Mouse (Mus musculus): ENCODE data around the gene Serpina9. TPM values are rescaled to one million over a fixed set of nuclear protein-coding genes. Genes with fewer than 3 reads are reported as not detected.

The Serpina9 gene
- polyA plus RNA-seq, 1 experiment from 2014 or later, result not detected

GRCm38 (mm10) chr12:103996513-103996912 is 17.0 kb downstream of the Serpina9 start:
- H3K36me3 ChIP-seq (ENCODE audit: control insufficient read depth, insufficient read depth), result no peaks in the 10 kb centered on the region
- H3K27ac ChIP-seq (ENCODE audit: low read length), result no peak overlapping the region
- 73% methylated on average over 2 of the region's 2 CpGs for WGBS
- ATAC-seq, result no peak
- H3K4me3 ChIP-seq (replicated peaks; ENCODE audit: low read length), result no peak overlapping the region
- H3K27me3 ChIP-seq (replicated peaks; ENCODE audit: control insufficient read depth, insufficient read depth, low read length), result no peaks in the 10 kb centered on the region
- no peaks in the 10 kb centered on the region for H3K4me1 ChIP-seq (replicated peaks; ENCODE audit: control insufficient read depth, insufficient read depth, low read length)
- no peak overlapping the region for H3K4me2 ChIP-seq (ENCODE audit: low read length)
- no peaks in the 10 kb centered on the region for H3K9me3 ChIP-seq (ENCODE audit: control insufficient read depth, low read length)
- H3K9ac ChIP-seq (replicated peaks; ENCODE audit: low read depth, low read length), result no peak overlapping the region

GRCm38 (mm10) chr12:103995292-103996072 is 18.1 kb downstream of the Serpina9 start:
- WGBS, result 38% methylated on average over 5 of the region's 5 CpGs
- Histone ChIP-seq H3K9me3 (ENCODE audit: control insufficient read depth, low read length) (no peaks in the 10 kb centered on the region), H3K36me3 (ENCODE audit: control insufficient read depth, insufficient read depth) (no peaks in the 10 kb centered on the region), H3K4me2 (ENCODE audit: low read length) (no peak overlapping the region), H3K27ac (ENCODE audit: low read length) (no peak overlapping the region), H3K4me3 (replicated peaks; ENCODE audit: low read length) (no peak overlapping the region), H3K27me3 (replicated peaks; ENCODE audit: control insufficient read depth, insufficient read depth, low read length) (no peaks in the 10 kb centered on the region), H3K4me1 (replicated peaks; ENCODE audit: control insufficient read depth, insufficient read depth, low read length) (no peaks in the 10 kb centered on the region), H3K9ac (replicated peaks; ENCODE audit: low read depth, low read length) (no peak overlapping the region)
- no peak for ATAC-seq

GRCm38 (mm10) chr12:103992945-103993344 is 20.6 kb downstream of the Serpina9 start:
- Histone ChIP-seq H3K9me3 (ENCODE audit: control insufficient read depth, low read length) (no peaks in the 10 kb centered on the region), H3K27ac (ENCODE audit: low read length) (no peak overlapping the region), H3K27me3 (replicated peaks; ENCODE audit: control insufficient read depth, insufficient read depth, low read length) (no peaks in the 10 kb centered on the region), H3K9ac (replicated peaks; ENCODE audit: low read depth, low read length) (no peak overlapping the region), H3K4me3 (replicated peaks; ENCODE audit: low read length) (no peak overlapping the region), H3K4me2 (ENCODE audit: low read length) (no peak overlapping the region), H3K36me3 (ENCODE audit: control insufficient read depth, insufficient read depth) (no peaks in the 10 kb centered on the region), H3K4me1 (replicated peaks; ENCODE audit: control insufficient read depth, insufficient read depth, low read length) (no peaks in the 10 kb centered on the region)
- no peak for ATAC-seq
- WGBS, result 82% methylated on average over 7 of the region's 7 CpGs

- H3K27me3 ChIP-seq (replicated peaks; ENCODE audit: control insufficient read depth, insufficient read depth, low read length), result no peaks in the 10 kb centered on the region
- no peak within 1 kb of the TSS for H3K4me3 ChIP-seq (replicated peaks; ENCODE audit: low read length)
- no peak within 1 kb of the TSS for H3K27ac ChIP-seq (ENCODE audit: low read length)
- no peaks in the 10 kb centered on the region for H3K4me1 ChIP-seq (replicated peaks; ENCODE audit: control insufficient read depth, insufficient read depth, low read length)
- H3K9ac ChIP-seq (replicated peaks; ENCODE audit: low read depth, low read length), result no peak within 1 kb of the TSS
- no peaks in the 10 kb centered on the region for H3K9me3 ChIP-seq (ENCODE audit: control insufficient read depth, low read length)
- no peak for ATAC-seq
- no peaks in the 10 kb centered on the region for H3K36me3 ChIP-seq (ENCODE audit: control insufficient read depth, insufficient read depth)
- H3K4me2 ChIP-seq (ENCODE audit: low read length), result no peak within 1 kb of the TSS
- 89% methylated on average over 6 of the region's 6 CpGs for WGBS
These were observed 23.7 kb downstream of the Serpina9 start, which contains the start of gene Serpina11 for GRCm38 (mm10) chr12:103989857-103990256. Gene Serpina11, minus strand, starts transcription at chr12:103989957.

- Histone ChIP-seq H3K27ac (ENCODE audit: low read length) (no peak overlapping the region), H3K9me3 (ENCODE audit: control insufficient read depth, low read length) (no peaks in the 10 kb centered on the region), H3K4me3 (replicated peaks; ENCODE audit: low read length) (no peak overlapping the region), H3K27me3 (replicated peaks; ENCODE audit: control insufficient read depth, insufficient read depth, low read length) (no peaks in the 10 kb centered on the region), H3K4me1 (replicated peaks; ENCODE audit: control insufficient read depth, insufficient read depth, low read length) (no peaks in the 10 kb centered on the region), H3K4me2 (ENCODE audit: low read length) (no peak overlapping the region), H3K9ac (replicated peaks; ENCODE audit: low read depth, low read length) (no peak overlapping the region), H3K36me3 (ENCODE audit: control insufficient read depth, insufficient read depth) (no peaks in the 10 kb centered on the region)
- ATAC-seq, result no peak
- WGBS, result 75% methylated on average over 2 of the region's 2 CpGs
These were observed 24.1 kb downstream of the Serpina9 start for GRCm38 (mm10) chr12:103989514-103989767.

- H3K9ac ChIP-seq (replicated peaks; ENCODE audit: low read depth, low read length), result no peak overlapping the region
- no peak overlapping the region for H3K4me3 ChIP-seq (replicated peaks; ENCODE audit: low read length)
- no peaks in the 10 kb centered on the region for H3K27me3 ChIP-seq (replicated peaks; ENCODE audit: control insufficient read depth, insufficient read depth, low read length)
- no peak overlapping the region for H3K4me2 ChIP-seq (ENCODE audit: low read length)
- no peak overlapping the region for H3K27ac ChIP-seq (ENCODE audit: low read length)
- no peaks in the 10 kb centered on the region for H3K4me1 ChIP-seq (replicated peaks; ENCODE audit: control insufficient read depth, insufficient read depth, low read length)
- H3K36me3 ChIP-seq (ENCODE audit: control insufficient read depth, insufficient read depth), result no peaks in the 10 kb centered on the region
- H3K9me3 ChIP-seq (ENCODE audit: control insufficient read depth, low read length), result no peaks in the 10 kb centered on the region
- 69% methylated on average over 14 of the region's 14 CpGs for WGBS
- ATAC-seq, result no peak
These were observed 24.6 kb downstream of the Serpina9 start for GRCm38 (mm10) chr12:103988754-103989513.

- Histone ChIP-seq H3K9me3 (ENCODE audit: control insufficient read depth, low read length) (no peaks in the 10 kb centered on the region), H3K9ac (replicated peaks; ENCODE audit: low read depth, low read length) (no peak overlapping the region), H3K4me1 (replicated peaks; ENCODE audit: control insufficient read depth, insufficient read depth, low read length) (no peaks in the 10 kb centered on the region), H3K36me3 (ENCODE audit: control insufficient read depth, insufficient read depth) (no peaks in the 10 kb centered on the region), H3K27me3 (replicated peaks; ENCODE audit: control insufficient read depth, insufficient read depth, low read length) (no peaks in the 10 kb centered on the region), H3K4me3 (replicated peaks; ENCODE audit: low read length) (no peak overlapping the region), H3K27ac (ENCODE audit: low read length) (no peak overlapping the region), H3K4me2 (ENCODE audit: low read length) (no peak overlapping the region)
- WGBS, result 65% methylated on average over 5 of the region's 5 CpGs
- ATAC-seq, result no peak
These were observed 27.7 kb downstream of the Serpina9 start for GRCm38 (mm10) chr12:103985868-103986267.

- H3K9ac ChIP-seq (replicated peaks; ENCODE audit: low read depth, low read length), result no peak overlapping the region
- H3K36me3 ChIP-seq (ENCODE audit: control insufficient read depth, insufficient read depth), result no peaks in the 10 kb centered on the region
- ATAC-seq, result no peak
- no peak overlapping the region for H3K4me2 ChIP-seq (ENCODE audit: low read length)
- no peak overlapping the region for H3K27ac ChIP-seq (ENCODE audit: low read length)
- H3K4me3 ChIP-seq (replicated peaks; ENCODE audit: low read length), result no peak overlapping the region
- WGBS, result 68% methylated on average over 4 of the region's 4 CpGs
- no peaks in the 10 kb centered on the region for H3K4me1 ChIP-seq (replicated peaks; ENCODE audit: control insufficient read depth, insufficient read depth, low read length)
- no peaks in the 10 kb centered on the region for H3K9me3 ChIP-seq (ENCODE audit: control insufficient read depth, low read length)
- H3K27me3 ChIP-seq (replicated peaks; ENCODE audit: control insufficient read depth, insufficient read depth, low read length), result no peaks in the 10 kb centered on the region
These were observed 28.6 kb downstream of the Serpina9 start for GRCm38 (mm10) chr12:103984935-103985334.

GRCm38 (mm10) chr12:103981646-103982360 is 31.8 kb downstream of the Serpina9 start:
- Histone ChIP-seq H3K4me3 (replicated peaks; ENCODE audit: low read length) (no peak overlapping the region), H3K4me1 (replicated peaks; ENCODE audit: control insufficient read depth, insufficient read depth, low read length) (no peaks in the 10 kb centered on the region), H3K27me3 (replicated peaks; ENCODE audit: control insufficient read depth, insufficient read depth, low read length) (no peaks in the 10 kb centered on the region), H3K36me3 (ENCODE audit: control insufficient read depth, insufficient read depth) (no peaks in the 10 kb centered on the region), H3K4me2 (ENCODE audit: low read length) (no peak overlapping the region), H3K27ac (ENCODE audit: low read length) (peak overlapping the region; percentile 63), H3K9me3 (ENCODE audit: control insufficient read depth, low read length) (no peaks in the 10 kb centered on the region), H3K9ac (replicated peaks; ENCODE audit: low read depth, low read length) (no peak overlapping the region)
- ATAC-seq, result peak; percentile 84
- 74% methylated on average over 7 of the region's 7 CpGs for WGBS
